Mouse (Mus musculus) adrenal gland, postnatal 36 days (tissue): Measurements from ENCODE around the gene Tm4sf20. TPM values are rescaled to one million over a fixed set of nuclear protein-coding genes. Genes with fewer than 3 reads are reported as not detected.

Experiments used
- total RNA-seq, 2 experiments: library from RNA; stranded (reverse); gene quantifications; 2 replicates each; pipeline ENCODE4 v1.2.3; 2021

The Tm4sf20 gene
- total RNA-seq, 2 experiments from 2014 or later: not detected

Other genes starting within 250 kb of the Tm4sf20 start
- gene Col4a4, start 181.6 kb downstream of the Tm4sf20 start, total RNA-seq: 1 to 10 TPM; 7.0 to 8.6 TPM
- 1 to 10 TPM; 2.9 to 4.5 TPM for gene Col4a3, start 181.5 kb downstream of the Tm4sf20 start, total RNA-seq
- gene Mff, start 43.6 kb downstream of the Tm4sf20 start, total RNA-seq: 100 to 1,000 TPM; 118 to 136 TPM
- gene Gm47791, start 2.8 kb upstream of the Tm4sf20 start, total RNA-seq: not detected
- gene Agfg1, start 71.0 kb upstream of the Tm4sf20 start, total RNA-seq: 10 to 100 TPM; 52.5 to 60.5 TPM
- gene A030005L19Rik, start 144.9 kb upstream of the Tm4sf20 start, total RNA-seq: under 1 TPM in 1 of 2 experiments, not detected in 1; 0.36 TPM
- gene A030014E15Rik, start 156.5 kb upstream of the Tm4sf20 start, total RNA-seq: not detected
- gene Gm6217, start 162.9 kb upstream of the Tm4sf20 start, total RNA-seq: not detected
- gene A030003K21Rik, start 174.9 kb upstream of the Tm4sf20 start, total RNA-seq: not detected
- not detected for gene Gm7544, start 187.6 kb upstream of the Tm4sf20 start, total RNA-seq
- gene Gm47955, start 191.8 kb upstream of the Tm4sf20 start, total RNA-seq: not detected
- not detected for gene Gm47959, start 232.1 kb upstream of the Tm4sf20 start, total RNA-seq